Mouse (Mus musculus) gastrocnemius, adult 18-20 months (tissue): ENCODE results near the gene AF067063. TPM values are rescaled to one million over a fixed set of nuclear protein-coding genes. Genes with fewer than 3 reads are reported as not detected.
"Not testable (repeated sequence)": the region's sequence is repeated elsewhere in the genome, so short reads cannot be mapped to it uniquely, and the experiment has no call there.

Source experiments
- DNase-seq: peaks from one replicate; pipeline ENCODE4 v3.0.0; 2021; ENCODE audit warnings: low spot score
- long read RNA-seq, 2 experiments: library from polyadenylated mRNA; stranded (forward); transcript quantifications; one replicate each; pipeline ENCODE4 v2.0.0; 2021
- total RNA-seq, 2 experiments: library from RNA; stranded (reverse); gene quantifications; 2 replicates each; pipeline ENCODE4 v1.2.3; 2021

The AF067063 gene
- total RNA-seq, result not detected
- long read RNA-seq, experiment 1, result 0 reads
- long read RNA-seq, experiment 2, result 0 reads

DNA sequence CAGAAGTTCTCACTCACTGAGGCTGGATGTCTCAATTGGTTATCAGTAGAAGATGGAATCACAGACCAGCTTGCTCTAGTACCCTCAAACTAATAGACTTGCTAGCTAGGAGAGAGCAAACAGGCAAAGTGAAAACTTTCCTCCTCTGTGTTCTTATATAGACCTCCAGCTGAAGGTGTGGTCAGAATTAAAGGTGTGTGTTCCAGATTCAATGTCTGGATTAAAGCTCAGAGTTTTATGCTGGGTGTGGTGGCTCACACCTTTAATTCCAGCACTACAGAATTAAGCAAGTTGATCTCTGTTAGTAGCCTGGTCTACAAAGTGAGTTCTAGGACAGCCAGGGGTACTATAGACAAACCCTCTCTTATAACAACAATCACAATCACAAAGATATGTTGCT, at the start of gene AF067063:
TSS of gene AF067063 (minus strand) at position 101 of the 400 bp plus-strand sequence.
- not testable (repeated sequence) for DNase-seq

DNA sequence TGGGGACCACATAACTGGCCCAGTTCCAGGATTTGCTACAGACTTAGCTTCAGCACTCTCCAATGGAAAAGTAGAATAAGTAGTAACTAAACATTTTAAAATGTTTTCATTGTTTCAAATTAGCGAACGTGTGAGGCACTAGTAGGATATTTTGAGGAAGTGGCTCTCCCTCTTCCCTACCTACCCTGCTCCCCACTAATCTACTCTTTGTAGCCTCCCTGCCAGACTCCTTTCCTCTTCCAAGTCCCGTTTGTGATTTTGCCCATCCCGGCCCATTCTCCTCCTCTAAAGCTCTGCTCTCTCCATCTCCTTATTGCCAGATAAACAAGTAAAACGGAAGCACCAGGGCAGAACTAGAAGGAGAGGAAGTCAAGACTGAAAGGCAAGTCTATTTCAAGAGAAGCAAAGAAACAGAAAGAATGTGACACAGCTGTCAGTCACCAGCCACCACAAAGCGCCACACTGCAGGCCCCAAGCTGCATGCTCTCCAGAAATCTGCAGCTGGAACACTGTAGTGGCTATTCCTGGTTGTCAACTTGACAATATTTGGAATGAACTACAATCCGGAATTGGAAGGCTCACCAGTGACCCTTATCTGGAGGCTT, 34.5 kb upstream of the AF067063 start:
- DNase-seq, result not testable (repeated sequence)

DNA sequence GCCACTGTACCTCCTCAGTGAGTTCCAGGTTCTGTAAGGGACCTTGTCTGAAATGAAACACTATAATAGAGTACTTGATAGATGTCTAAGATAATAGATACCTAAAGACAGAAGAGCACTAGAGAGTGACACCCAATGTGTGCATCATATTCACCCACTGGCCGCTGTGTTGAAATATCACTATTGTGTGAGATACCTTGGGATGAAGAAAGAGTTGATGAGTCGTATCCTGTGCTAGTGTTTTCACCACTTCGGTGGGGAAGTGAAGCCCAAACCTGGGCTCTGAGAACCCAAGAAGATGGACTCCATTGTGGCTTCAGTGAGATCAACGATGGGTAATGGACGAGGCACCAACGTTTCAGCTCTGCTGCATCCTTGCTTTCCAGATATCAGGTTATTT, 32.4 kb upstream of the AF067063 start:
- DNase-seq, result not testable (repeated sequence)

GRCm38 (mm10) chr13:119839982-119840381, 10.0 kb upstream of the AF067063 start:
- not testable (repeated sequence) for DNase-seq

GRCm38 (mm10) chr13:119837719-119838337, 7.8 kb upstream of the AF067063 start:
- DNase-seq, result peak; percentile 3

DNA sequence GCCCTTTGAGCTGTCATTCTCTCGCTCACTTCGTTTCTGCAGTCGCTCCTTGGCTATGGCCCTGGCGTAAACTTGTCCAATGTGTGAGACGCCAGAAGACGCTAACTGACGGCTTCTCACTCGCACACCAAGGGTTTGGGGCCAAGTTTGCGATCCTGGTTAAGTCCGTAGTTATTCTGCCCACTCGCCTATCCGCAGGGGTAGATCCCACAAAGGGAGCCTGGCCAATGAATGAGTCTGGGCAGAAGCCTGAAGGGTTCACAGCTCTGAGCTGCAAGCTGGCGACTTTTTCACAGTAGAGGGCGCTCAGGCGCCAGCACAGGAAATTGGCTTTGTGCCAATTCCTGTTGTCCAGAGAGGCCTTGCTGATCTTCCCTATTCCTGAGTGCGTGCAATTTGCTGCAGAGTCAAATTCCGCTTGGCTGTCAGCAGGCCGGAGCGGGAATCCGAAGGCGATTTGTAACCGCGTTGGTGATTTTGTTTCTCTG, 6.4 kb upstream of the AF067063 start:
- peak; percentile 5 for DNase-seq

- DNase-seq, result peak; percentile 9
These were observed 5.5 kb upstream of the AF067063 start, which contains the start of gene D13Ertd608e for GRCm38 (mm10) chr13:119835320-119836056. D13Ertd608e (plus strand) TSS chr13:119836006.

- no peak for DNase-seq
These were observed 12.3 kb downstream of the AF067063 start for GRCm38 (mm10) chr13:119817579-119818206.

- no peak for DNase-seq
These were observed 13.2 kb downstream of the AF067063 start for GRCm38 (mm10) chr13:119816798-119817197.

- DNase-seq, result peak; percentile 22
These were observed 20.0 kb downstream of the AF067063 start for GRCm38 (mm10) chr13:119810031-119810430.

- DNase-seq, result no peak
These were observed 21.1 kb downstream of the AF067063 start for GRCm38 (mm10) chr13:119808937-119809336.

DNA sequence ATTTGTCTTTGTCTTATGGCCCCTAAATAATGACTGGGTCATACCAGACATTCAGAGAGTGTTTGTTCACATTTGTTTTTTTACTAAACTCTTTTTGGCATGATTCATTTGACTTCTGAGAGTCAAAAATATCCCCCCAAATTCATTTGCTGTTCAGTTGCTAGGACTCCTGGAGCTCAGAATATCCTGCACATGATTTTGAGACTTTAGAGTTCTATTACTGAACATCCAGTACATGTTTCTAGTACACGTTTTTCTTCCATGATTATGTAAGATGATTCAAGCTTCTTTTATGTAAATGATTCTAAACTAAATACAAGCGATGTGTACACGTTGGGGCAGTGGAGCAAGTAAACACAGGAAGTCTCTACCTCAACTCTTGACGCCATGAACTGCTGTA, 32.4 kb downstream of the AF067063 start:
- DNase-seq, result no peak

DNA sequence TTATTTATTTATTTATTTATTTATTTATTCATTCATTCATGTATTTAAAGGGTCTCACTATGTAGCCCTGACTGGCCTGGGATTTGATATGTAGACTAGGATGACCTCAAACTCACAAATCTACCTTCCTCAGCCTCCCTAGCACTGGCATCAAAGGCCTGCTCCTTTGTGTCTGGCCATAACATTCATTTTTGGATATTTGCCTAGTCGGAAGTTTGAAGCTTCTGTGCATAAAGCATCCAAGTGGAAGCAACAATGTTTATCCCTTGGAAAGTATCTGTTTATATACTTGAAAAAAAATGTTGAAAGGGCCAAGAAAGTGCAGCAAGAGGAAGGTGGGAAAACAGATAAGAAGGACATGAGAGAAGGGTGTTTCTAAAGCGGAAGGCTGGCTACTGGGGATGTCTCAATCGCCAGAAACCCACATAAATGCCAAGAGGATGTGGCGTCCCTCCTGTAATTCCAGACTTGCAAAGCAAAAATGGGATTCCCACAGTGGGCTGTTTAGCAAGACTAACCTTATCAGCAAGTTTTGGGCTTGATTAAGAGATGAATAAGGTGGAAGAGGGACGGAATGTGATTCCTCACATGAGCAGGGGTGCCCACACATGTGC, 37.1 kb downstream of the AF067063 start:
- no peak for DNase-seq

- no peak for DNase-seq
These were observed 38.4 kb downstream of the AF067063 start for GRCm38 (mm10) chr13:119791580-119792135.

- DNase-seq, result peak; percentile 93
These were observed 39.0 kb downstream of the AF067063 start, which contains the start of gene Zfp131 for GRCm38 (mm10) chr13:119790761-119791579. Zfp131 (minus strand) TSS chr13:119790889.

GRCm38 (mm10) chr13:119789851-119790717, 39.9 kb downstream of the AF067063 start:
- DNase-seq, result peak; percentile 74

GRCm38 (mm10) chr13:119783581-119783980, 46.4 kb downstream of the AF067063 start:
- DNase-seq, result no peak
